Mouse (Mus musculus) limb, embryonic 12.5 days (tissue): ENCODE measurements at regions not wholly inside any gene's neighbourhood (a gene's known extent, or its start where the extent isn't known, plus 50 kb on each side); places are given as distances from the start of the nearest gene placed in this dataset.

Source experiments
- ATAC-seq: fragments of 200-750 bp; cut with Nextera tagmentation; 2 replicates; pipeline ENCODE4 v1.8.0; 2017; ENCODE audit warnings: low read depth, moderate TSS enrichment; ENCODE audit not compliant: insufficient number of reproducible peaks, insufficient read depth, low FRiP score, low TSS enrichment
- H3K27ac ChIP-seq: fragments of 300-500 bp; sonication (generic); 2 replicates; pipeline ENCODE4 v1.5.1; 2016; ENCODE audit warnings: mild to moderate bottlenecking, moderate library complexity
- H3K27me3 ChIP-seq: fragments of 300-500 bp; sonication (generic); 2 replicates; pipeline ENCODE4 v1.6.1; 2016; ENCODE audit warnings: mild to moderate bottlenecking, moderate library complexity
- H3K36me3 ChIP-seq: fragments of 300-500 bp; sonication (generic); 2 replicates; pipeline ENCODE4 v1.6.1; 2016; ENCODE audit warnings: mild to moderate bottlenecking, moderate library complexity
- H3K4me1 ChIP-seq: fragments of 300-500 bp; sonication (generic); replicated peaks from 2 replicates; pipeline ENCODE4 v1.6.1; 2016
- H3K4me2 ChIP-seq: fragments of 300-500 bp; sonication (generic); 2 replicates; pipeline ENCODE4 v1.6.1; 2016; ENCODE audit warnings: mild to moderate bottlenecking, moderate library complexity
- H3K4me3 ChIP-seq: fragments of 300-500 bp; sonication (generic); replicated peaks from 2 replicates; pipeline ENCODE4 v1.5.1; 2016; ENCODE audit warnings: mild to moderate bottlenecking
- H3K9ac ChIP-seq: fragments of 300-500 bp; sonication (generic); replicated peaks from 2 replicates; pipeline ENCODE4 v1.6.1; 2016; ENCODE audit warnings: mild to moderate bottlenecking, moderate library complexity
- H3K9me3 ChIP-seq: fragments of 300-500 bp; sonication (generic); 2 replicates; pipeline ENCODE4 v1.6.1; 2016; ENCODE audit warnings: mild to moderate bottlenecking, moderate library complexity
- WGBS: fragments of 180-500 bp; shearing (Covaris S2); methylation state at CpG from one replicate; pipeline ENCODE4 v1.1.7; 2016; 5-methylcytosine and 5-hydroxymethylcytosine counted together

DNA sequence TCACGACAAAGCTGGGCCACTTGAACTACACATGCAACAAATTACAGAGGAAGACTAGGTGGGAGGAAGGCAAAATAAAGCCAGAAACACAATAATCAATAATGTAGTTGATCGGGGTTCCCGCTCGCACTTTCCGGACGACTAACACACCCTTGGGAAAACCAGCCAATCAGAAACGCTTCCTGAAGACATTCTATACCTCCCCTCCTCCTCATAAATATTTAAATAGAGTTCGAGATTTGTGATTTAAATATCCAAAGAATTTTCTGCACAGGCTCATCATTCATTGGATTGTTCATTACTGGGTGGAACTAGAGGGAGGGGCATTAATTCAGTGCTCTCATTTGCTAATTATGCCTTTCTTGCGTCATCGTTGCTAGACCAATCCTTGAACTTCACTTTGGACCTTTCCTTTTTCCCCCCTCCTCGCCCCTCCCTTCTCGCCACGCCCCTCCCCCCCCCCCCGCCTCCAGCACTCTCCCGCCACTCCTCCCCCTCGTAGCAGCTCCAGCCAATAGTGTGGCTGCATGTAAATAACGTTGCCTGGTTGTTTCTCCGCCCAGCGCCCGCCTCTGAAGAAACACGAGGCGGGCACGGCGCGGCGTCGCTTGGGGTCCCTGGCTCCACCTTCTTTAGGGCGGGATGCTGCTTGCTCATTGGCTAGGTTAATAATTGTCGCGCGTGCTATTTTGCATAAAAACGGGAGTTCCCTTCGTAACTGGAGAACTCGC lies 254.2 kb upstream of the Nfe2l3 start:
- Histone ChIP-seq H3K36me3 (no peaks in the 10 kb centered on the region), H3K27ac (peak overlapping the region; percentile 57; the same call in 1 of the 2 replicates), H3K9me3 (no peaks in the 10 kb centered on the region), H3K4me3 (peak overlapping the region; percentile 39), H3K4me1 (peaks cover 42% of the 10 kb centered on the region), H3K27me3 (no peaks in the 10 kb centered on the region), H3K9ac (no peak overlapping the region), H3K4me2 (peak overlapping the region; percentile 56)
- under 1% methylated on average over 30 of the region's 34 CpGs for WGBS
- ATAC-seq, result peak; percentile 97

DNA sequence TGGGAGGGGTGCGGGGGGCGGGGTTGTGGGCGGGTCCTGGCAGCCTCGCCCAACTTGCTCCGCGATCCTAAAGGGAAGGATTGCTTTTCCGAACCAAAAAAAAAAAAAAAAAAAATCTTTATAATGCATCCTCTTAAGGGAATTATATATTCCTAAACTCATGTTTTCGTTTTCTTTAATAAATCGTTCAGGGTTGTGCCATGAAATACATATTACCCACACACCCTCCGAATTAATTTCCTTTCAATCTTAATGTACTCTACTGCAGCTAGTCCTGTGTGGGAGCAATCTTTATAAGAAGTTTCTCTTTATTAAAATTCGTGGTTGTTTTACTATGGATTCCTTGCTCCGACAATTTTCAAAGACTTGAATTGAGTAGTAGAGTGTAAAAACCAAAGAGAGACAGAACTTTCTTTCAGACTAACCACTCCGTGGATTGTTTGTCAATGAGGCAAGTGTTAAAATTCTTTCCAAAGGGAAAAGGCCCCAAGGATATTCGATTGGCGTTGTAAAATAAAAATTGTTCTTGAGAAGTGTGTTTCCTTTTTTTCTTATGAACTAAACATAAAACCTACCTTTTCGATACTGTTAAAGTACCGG lies 253.6 kb upstream of the Nfe2l3 start:
- no peaks in the 10 kb centered on the region for H3K27me3 ChIP-seq
- no peak for ATAC-seq
- peak overlapping the region; percentile 5; the same call in 1 of the 2 replicates for H3K4me3 ChIP-seq

DNA sequence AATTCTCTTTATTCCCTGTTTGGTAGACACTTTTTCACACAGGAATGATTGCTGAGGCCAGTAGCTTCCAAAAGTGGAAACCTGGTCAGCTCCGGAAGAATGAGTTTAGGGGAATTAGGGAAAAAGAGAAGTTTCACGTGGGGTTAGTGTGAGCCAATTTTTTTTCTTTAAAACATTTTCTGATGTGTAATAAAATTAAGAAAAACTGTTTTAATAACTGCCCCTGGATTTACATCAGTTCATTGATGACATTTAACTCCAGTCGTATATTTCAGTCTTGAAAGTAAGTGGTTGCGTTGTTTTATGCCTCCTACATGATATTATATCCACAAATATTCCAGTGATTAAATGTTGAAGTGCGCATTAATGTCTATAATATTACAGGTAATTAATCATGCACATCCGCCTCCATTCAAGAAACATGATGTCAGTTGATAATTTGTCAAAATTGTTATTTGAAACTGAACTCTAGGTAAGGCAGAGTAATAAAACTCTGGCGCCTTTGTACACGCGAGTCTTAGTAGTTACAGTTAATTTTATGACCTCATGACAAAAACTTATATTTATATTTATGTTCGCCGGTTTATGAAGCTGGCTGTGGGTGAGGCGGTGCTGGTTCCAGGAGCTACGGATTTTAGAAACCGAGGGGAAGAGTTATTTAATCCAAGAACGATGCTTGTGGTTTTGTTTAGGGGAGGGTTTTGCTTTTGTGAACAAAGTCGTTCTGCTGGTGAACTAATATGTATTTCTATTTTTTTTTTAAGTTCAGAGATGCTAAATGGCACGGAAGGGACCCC lies 252.5 kb upstream of the Nfe2l3 start:
- peaks cover 44% of the 10 kb centered on the region for H3K4me1 ChIP-seq
- WGBS, result 3% methylated on average over 17 of the region's 17 CpGs
- 0 out of 2 replicates have a peak, but pooled peaks cover 3% of the 10 kb centered on the region for H3K27me3 ChIP-seq
- no peaks in the 10 kb centered on the region for H3K9me3 ChIP-seq
- peak overlapping the region; percentile 46 for H3K4me2 ChIP-seq
- no peaks in the 10 kb centered on the region for H3K36me3 ChIP-seq
- H3K27ac ChIP-seq, result peak overlapping the region; percentile 78
- H3K9ac ChIP-seq, result 0 out of 2 replicates have a peak overlapping the region, but pooled peaks have one; percentile 31
- H3K4me3 ChIP-seq, result no peak overlapping the region
- no peak for ATAC-seq

More for the DNA sequence above, 253.6 kb upstream of the Nfe2l3 start:
- peak overlapping the region; percentile 41 for H3K27ac ChIP-seq
- under 1% methylated on average over 17 of the region's 17 CpGs for WGBS
- H3K4me1 ChIP-seq, result peaks cover 44% of the 10 kb centered on the region
- H3K9ac ChIP-seq, result no peak overlapping the region
- no peaks in the 10 kb centered on the region for H3K36me3 ChIP-seq
- H3K4me2 ChIP-seq, result peak overlapping the region; percentile 46
- H3K9me3 ChIP-seq, result no peaks in the 10 kb centered on the region

DNA sequence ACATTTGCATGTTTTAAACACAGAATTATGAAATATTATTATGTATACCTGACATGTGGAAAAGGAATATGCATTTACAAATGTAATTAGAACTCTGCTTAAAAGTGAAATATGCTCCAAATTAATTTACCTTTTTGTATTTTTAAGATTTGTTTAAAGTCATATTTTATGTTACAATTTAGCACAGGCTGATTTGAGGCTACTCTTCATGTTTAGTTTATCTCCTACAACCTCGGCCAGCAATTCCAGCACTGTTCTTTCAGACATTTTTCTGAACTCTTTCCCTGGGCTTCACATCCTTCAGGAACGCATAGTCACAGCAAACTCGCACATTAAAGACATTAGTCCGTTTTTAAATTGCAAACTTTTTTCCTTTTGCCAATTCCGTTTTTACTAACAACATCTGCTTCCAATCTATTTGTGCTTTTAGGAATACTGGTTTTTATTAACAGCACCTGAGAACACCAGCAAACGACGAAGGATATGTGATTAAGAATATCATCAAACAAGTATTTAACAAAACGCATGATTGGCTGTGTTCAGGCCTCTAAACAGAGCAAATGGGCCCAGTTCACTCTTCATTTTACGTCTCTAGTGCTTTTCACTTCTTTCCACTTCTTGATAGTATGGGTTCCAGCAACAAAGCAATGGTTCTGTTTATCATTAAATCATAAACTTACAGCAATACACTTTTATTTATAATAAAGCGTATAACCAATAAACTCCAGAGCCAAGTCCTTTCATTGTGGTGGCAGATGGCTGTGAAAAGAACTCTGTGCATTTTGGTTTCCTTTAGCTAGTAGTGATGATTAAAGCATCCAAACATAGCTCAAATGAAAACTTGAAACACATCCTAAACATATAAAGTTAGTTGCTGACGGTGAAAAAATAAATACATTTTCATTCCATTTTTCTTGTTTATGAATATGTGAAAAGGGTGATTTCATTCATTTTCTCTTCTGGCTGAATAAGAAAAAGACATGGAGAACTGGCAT lies 251.3 kb upstream of the Nfe2l3 start:
- no peaks in the 10 kb centered on the region for H3K36me3 ChIP-seq
- H3K4me2 ChIP-seq, result peak overlapping the region; percentile 31; the same call in 1 of the 2 replicates
- peak overlapping the region; percentile 84 for H3K27ac ChIP-seq
- peak overlapping the region; percentile 37; the same call in 1 of the 2 replicates for H3K9ac ChIP-seq
- H3K9me3 ChIP-seq, result no peaks in the 10 kb centered on the region
- peaks cover 40% of the 10 kb centered on the region for H3K4me1 ChIP-seq
- no peak for ATAC-seq
- WGBS, result 3% methylated on average over 11 of the region's 11 CpGs
- 0 out of 2 replicates have a peak, but pooled peaks cover 7% of the 10 kb centered on the region for H3K27me3 ChIP-seq
- H3K4me3 ChIP-seq, result no peak overlapping the region

DNA sequence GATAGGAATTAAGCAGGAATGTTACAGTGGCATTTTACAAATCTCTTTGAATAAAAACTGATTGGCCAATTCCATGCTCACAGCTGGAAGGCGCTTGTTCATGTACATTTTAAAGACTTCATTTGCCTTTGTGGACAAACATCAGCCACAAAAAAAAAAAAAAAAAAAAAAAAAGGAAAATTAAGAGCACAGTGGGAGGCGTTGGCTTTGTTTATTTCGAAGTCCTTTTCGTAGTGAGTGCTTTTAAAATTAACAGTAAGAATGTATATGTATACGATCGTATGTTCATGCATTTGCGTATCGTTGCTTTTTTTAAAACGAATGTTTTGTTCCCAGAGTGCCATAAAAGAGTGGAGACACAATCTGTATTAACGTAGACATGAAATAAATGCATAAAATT lies 250.6 kb upstream of the Nfe2l3 start:
- Histone ChIP-seq H3K4me1 (peaks cover 34% of the 10 kb centered on the region), H3K4me3 (no peak overlapping the region), H3K9me3 (no peaks in the 10 kb centered on the region), H3K27ac (peak overlapping the region; percentile 84), H3K9ac (no peak overlapping the region), H3K4me2 (no peak overlapping the region), H3K36me3 (no peaks in the 10 kb centered on the region), H3K27me3 (peaks cover 14% of the 10 kb centered on the region; the same call in 1 of the 2 replicates)
- WGBS, result 13% methylated on average over 10 of the region's 10 CpGs
- ATAC-seq, result no peak

DNA sequence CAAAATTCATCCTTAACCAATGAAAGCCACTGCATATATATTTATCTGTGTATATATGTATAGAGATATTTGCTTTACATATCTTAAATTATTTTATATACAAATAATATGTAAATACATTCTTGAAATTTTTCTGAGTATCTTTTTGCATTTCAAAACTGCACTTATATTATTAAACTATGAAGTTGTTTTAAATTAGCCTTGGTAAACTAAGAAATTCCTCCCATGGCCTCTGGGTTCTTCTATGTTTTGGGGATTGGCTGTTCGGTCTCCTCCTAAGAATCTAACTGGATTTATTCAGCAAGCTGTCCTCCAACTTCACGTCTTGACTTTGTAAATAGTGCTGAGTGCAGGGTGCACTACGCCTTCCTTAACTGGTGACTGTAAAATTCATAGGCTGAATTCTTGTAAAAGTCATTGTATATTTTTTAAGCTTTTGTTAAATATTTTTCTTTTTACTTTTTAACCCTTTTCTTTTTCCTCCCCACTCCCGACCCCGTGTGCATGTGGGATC lies 249.6 kb upstream of the Nfe2l3 start:
- Histone ChIP-seq H3K4me3 (no peak overlapping the region), H3K4me2 (peak overlapping the region; percentile 58), H3K9ac (peak overlapping the region; percentile 50; the same call in 1 of the 2 replicates), H3K4me1 (peaks cover 33% of the 10 kb centered on the region), H3K27me3 (peaks cover 19% of the 10 kb centered on the region), H3K9me3 (no peaks in the 10 kb centered on the region), H3K27ac (peak overlapping the region; percentile 89), H3K36me3 (no peaks in the 10 kb centered on the region)
- WGBS, result 9% methylated on average over 5 of the region's 5 CpGs
- ATAC-seq, result no peak

DNA sequence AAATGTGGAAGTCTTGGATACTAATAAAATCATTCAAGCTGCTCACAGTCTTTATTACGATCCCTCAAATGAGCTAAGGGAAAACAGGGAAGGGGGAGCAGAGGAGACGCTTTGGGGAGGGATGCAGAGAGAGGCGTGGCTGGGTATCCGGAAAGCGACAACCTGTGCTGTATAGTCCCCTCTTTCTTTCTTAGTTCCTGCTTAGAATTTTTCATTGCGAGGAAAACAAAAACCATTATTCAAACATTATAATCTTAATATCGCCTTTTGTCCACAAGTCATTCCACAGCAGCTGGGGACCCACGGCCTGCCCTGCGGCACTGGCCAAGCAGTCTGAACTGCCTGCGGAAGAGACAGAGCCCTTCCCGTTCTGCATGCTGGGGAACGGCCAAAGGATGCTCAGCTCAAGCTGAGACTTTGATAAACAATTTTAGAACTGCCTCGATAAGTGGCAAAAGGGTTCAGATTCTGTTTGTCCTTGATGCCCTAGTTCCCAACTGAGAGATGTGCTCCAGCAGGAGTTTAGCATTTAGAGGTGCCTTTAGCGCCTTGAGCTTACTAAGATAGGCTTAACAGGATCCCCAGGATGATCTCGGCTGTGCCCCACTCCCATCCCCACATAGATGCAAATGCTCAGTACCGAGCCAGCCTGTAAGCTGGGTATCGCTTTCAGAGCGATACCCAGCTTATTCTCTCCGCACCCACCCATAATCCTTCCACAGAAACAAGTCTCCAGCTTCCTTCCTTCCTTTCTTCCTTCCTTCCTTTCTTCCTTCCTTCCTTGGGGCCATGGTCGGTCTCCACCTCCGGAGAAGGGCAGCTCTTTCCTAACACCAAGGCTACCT lies 248.7 kb upstream of the Nfe2l3 start:
- peak overlapping the region; percentile 89 for H3K27ac ChIP-seq

DNA sequence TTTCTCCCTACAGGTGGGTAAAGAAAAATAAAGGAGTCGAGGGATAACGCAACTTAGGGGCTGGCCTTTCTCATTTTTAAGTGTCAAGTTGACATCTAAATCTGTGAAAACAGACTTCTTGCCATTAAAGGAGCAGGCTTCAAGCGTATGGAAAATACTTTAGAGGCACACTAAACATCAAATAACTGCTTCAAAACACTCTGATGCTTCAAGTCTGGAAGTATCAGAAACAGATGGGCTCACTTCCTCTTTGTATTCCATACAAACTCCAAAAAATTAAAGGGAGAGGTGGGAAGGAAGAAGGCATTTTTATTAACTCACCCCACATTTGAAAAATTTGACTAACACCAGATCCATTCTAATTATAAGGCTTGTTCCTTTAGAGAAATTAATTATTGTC lies 248.0 kb upstream of the Nfe2l3 start:
- peak overlapping the region; percentile 50; the same call in 1 of the 2 replicates for H3K9ac ChIP-seq
- WGBS, result 2% methylated on average over 3 of the region's 3 CpGs
- H3K27me3 ChIP-seq, result peaks cover 22% of the 10 kb centered on the region
- peak overlapping the region; percentile 58 for H3K4me2 ChIP-seq
- no peaks in the 10 kb centered on the region for H3K36me3 ChIP-seq
- H3K4me3 ChIP-seq, result peak overlapping the region; percentile 27
- no peak for ATAC-seq
- peak overlapping the region; percentile 89 for H3K27ac ChIP-seq
- no peaks in the 10 kb centered on the region for H3K9me3 ChIP-seq
- H3K4me1 ChIP-seq, result peaks cover 39% of the 10 kb centered on the region

More for the DNA sequence above, 248.7 kb upstream of the Nfe2l3 start:
- peak overlapping the region; percentile 50 for H3K9ac ChIP-seq
- WGBS, result under 1% methylated on average over 21 of the region's 21 CpGs
- no peaks in the 10 kb centered on the region for H3K9me3 ChIP-seq
- no peaks in the 10 kb centered on the region for H3K36me3 ChIP-seq
- peaks cover 19% of the 10 kb centered on the region for H3K27me3 ChIP-seq
- peak overlapping the region; percentile 58 for H3K4me2 ChIP-seq
- peak overlapping the region; percentile 27 for H3K4me3 ChIP-seq
- no peak for ATAC-seq
- H3K4me1 ChIP-seq, result peaks cover 39% of the 10 kb centered on the region

DNA sequence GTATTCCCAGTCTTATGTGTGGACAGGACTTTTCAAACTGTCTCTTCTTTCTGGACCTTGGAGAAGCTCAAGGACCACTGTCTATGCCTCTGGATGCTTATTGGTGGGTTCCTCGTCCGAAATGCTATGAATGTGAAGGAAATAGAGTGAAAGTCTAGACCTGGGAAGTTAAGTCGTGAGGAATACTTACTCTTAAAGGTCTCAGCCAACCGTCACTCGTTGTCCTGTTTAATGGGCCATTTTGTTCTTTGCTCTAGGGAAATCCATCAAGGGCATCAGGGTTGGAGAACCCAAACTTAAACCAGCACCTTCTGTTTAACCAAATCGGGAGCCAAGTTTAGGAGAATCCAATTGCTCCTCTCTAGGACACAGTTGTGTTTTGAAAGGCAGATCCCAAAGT lies 247.3 kb upstream of the Nfe2l3 start:
- Histone ChIP-seq H3K4me2 (peak overlapping the region; percentile 58), H3K27me3 (peaks cover 22% of the 10 kb centered on the region), H3K27ac (peak overlapping the region; percentile 79), H3K36me3 (no peaks in the 10 kb centered on the region), H3K4me1 (peaks cover 46% of the 10 kb centered on the region), H3K9me3 (no peaks in the 10 kb centered on the region), H3K9ac (no peak overlapping the region), H3K4me3 (0 out of 2 replicates have a peak overlapping the region, but pooled peaks have one; percentile 11)
- no peak for ATAC-seq
- 20% methylated on average over 6 of the region's 6 CpGs for WGBS
